Mouse (Mus musculus): Measurements from ENCODE around the gene Foxe1. TPM values are rescaled to one million over a fixed set of nuclear protein-coding genes. Genes with fewer than 3 reads are reported as not detected.

Gene Foxe1
- total and polyA plus RNA-seq, 2 experiments from 2014 or later: 0.05 TPM; not detected in 1

GRCm38 (mm10) chr4:46374455-46374854 is 31.0 kb downstream of the Foxe1 start:
- ATAC-seq (peak; percentile 12; the same call in 1 of the 2 replicates), DNase-seq (peak; percentile 20)
- peak overlapping the region; percentile 56 for H3K4me2 ChIP-seq (ENCODE audit: low read depth)
- H3K27me3 ChIP-seq (ENCODE audit: insufficient read depth, low read length): no peaks in the 10 kb centered on the region; the same call in 1 of the 2 replicates
- no peak overlapping the region for H3K27ac ChIP-seq (ENCODE audit: low read depth, low read length)
- 0 out of 2 replicates have a peak overlapping the region, but pooled peaks have one; percentile 35 for H3K9ac ChIP-seq
- TF ChIP-seq CTCF (IDR thresholded peaks at IDR 0.05; ENCODE audit: low read depth): peak; percentile 54
- 60% methylated on average over 6 of the region's 6 CpGs for WGBS
- H3K4me3 ChIP-seq (ENCODE audit: low read depth, low read length): peak overlapping the region; percentile 31
- peaks cover 28% of the 10 kb centered on the region for H3K36me3 ChIP-seq (ENCODE audit: insufficient read depth)
- H3K9me3 ChIP-seq (ENCODE audit: low read length): no peaks in the 10 kb centered on the region
- H3K4me1 ChIP-seq (ENCODE audit: insufficient read depth): 0 out of 2 replicates have a peak, but pooled peaks cover 3% of the 10 kb centered on the region

GRCm38 (mm10) chr4:46374869-46375368 is 31.5 kb downstream of the Foxe1 start:
- DNase-seq (peak; percentile 78), ATAC-seq (peak; percentile 83)
- Histone ChIP-seq H3K4me3 (ENCODE audit: low read depth, low read length) (peak overlapping the region; percentile 31), H3K4me1 (ENCODE audit: insufficient read depth) (0 out of 2 replicates have a peak, but pooled peaks cover 3% of the 10 kb centered on the region), H3K36me3 (ENCODE audit: insufficient read depth) (peaks cover 32% of the 10 kb centered on the region), H3K9me3 (ENCODE audit: low read length) (no peaks in the 10 kb centered on the region), H3K9ac (peak overlapping the region; percentile 35; the same call in 1 of the 2 replicates), H3K27me3 (ENCODE audit: insufficient read depth, low read length) (no peaks in the 10 kb centered on the region; the same call in 1 of the 2 replicates), H3K4me2 (ENCODE audit: low read depth) (peak overlapping the region; percentile 56), H3K27ac (ENCODE audit: low read depth, low read length) (no peak overlapping the region)
- TF ChIP-seq CTCF (IDR thresholded peaks at IDR 0.05; ENCODE audit: low read depth): peak; percentile 93
- 22% methylated on average over 22 of the region's 22 CpGs for WGBS

- H3K4me1 ChIP-seq (ENCODE audit: insufficient read depth): no peaks in the 10 kb centered on the region
- H3K9me3 ChIP-seq (ENCODE audit: low read length): no peaks in the 10 kb centered on the region
- DNase-seq: no peak
- peak overlapping the region; percentile 78 for H3K4me3 ChIP-seq (ENCODE audit: low read depth, low read length)
- peak overlapping the region; percentile 89 for H3K9ac ChIP-seq
- H3K4me2 ChIP-seq (ENCODE audit: low read depth): peak overlapping the region; percentile 67
- no peak for TF ChIP-seq CTCF (IDR thresholded peaks at IDR 0.05; ENCODE audit: low read depth)
- no peaks in the 10 kb centered on the region for H3K27me3 ChIP-seq (ENCODE audit: insufficient read depth, low read length)
- peaks cover 12% of the 10 kb centered on the region; the same call in 1 of the 2 replicates for H3K36me3 ChIP-seq (ENCODE audit: insufficient read depth)
- peak overlapping the region; percentile 94; the same call in 1 of the 2 replicates for H3K27ac ChIP-seq (ENCODE audit: low read depth, low read length)
- ATAC-seq: no peak
- 39% methylated on average over 5 of the region's 5 CpGs for WGBS
Observed at GRCm38 (mm10) chr4:46388556-46388955, 45.1 kb downstream of the Foxe1 start.

- WGBS: 1% methylated on average over 56 of the region's 56 CpGs
- DNase-seq (peak; percentile 99), ATAC-seq (peak; percentile 97)
- peak; percentile 17; the same call in 1 of the 2 replicates for TF ChIP-seq CTCF (IDR thresholded peaks at IDR 0.05; ENCODE audit: low read depth)
- H3K9ac ChIP-seq: peak within 1 kb of the TSS; percentile 89
- H3K27me3 ChIP-seq (ENCODE audit: insufficient read depth, low read length): no peaks in the 10 kb centered on the region
- peak within 1 kb of the TSS; percentile 78 for H3K4me3 ChIP-seq (ENCODE audit: low read depth, low read length)
- no peaks in the 10 kb centered on the region for H3K4me1 ChIP-seq (ENCODE audit: insufficient read depth)
- H3K9me3 ChIP-seq (ENCODE audit: low read length): no peaks in the 10 kb centered on the region
- peak within 1 kb of the TSS; percentile 67 for H3K4me2 ChIP-seq (ENCODE audit: low read depth)
- H3K36me3 ChIP-seq (ENCODE audit: insufficient read depth): peaks cover 12% of the 10 kb centered on the region; the same call in 1 of the 2 replicates
- peak within 1 kb of the TSS; percentile 94 for H3K27ac ChIP-seq (ENCODE audit: low read depth, low read length)
Observed at GRCm38 (mm10) chr4:46389013-46389611, 45.7 kb downstream of the Foxe1 start, which contains the start of gene Trmo. Gene Trmo (minus strand): TSS chr4:46389437.

- DNase-seq: peak; percentile 73
- peaks cover 7% of the 10 kb centered on the region; the same call in 1 of the 2 replicates for H3K36me3 ChIP-seq (ENCODE audit: insufficient read depth)
- peak overlapping the region; percentile 67 for H3K4me2 ChIP-seq (ENCODE audit: low read depth)
- H3K27me3 ChIP-seq (ENCODE audit: insufficient read depth, low read length): no peaks in the 10 kb centered on the region
- H3K4me1 ChIP-seq (ENCODE audit: insufficient read depth): no peaks in the 10 kb centered on the region
- peak; percentile 10; the same call in 1 of the 2 replicates for TF ChIP-seq CTCF (IDR thresholded peaks at IDR 0.05; ENCODE audit: low read depth)
- H3K9me3 ChIP-seq (ENCODE audit: low read length): no peaks in the 10 kb centered on the region
- peak overlapping the region; percentile 89 for H3K9ac ChIP-seq
- ATAC-seq: no peak
- H3K27ac ChIP-seq (ENCODE audit: low read depth, low read length): peak overlapping the region; percentile 94
- peak overlapping the region; percentile 78 for H3K4me3 ChIP-seq (ENCODE audit: low read depth, low read length)
- WGBS: 2% methylated on average over 24 of the region's 24 CpGs
Observed at GRCm38 (mm10) chr4:46389612-46390341, 46.4 kb downstream of the Foxe1 start.

- ATAC-seq (0 out of 2 replicates have a peak, but pooled peaks have one; percentile 19), DNase-seq (peak; percentile 86)
- no peak overlapping the region for H3K27ac ChIP-seq (ENCODE audit: low read depth, low read length)
- TF ChIP-seq CTCF (IDR thresholded peaks at IDR 0.05; ENCODE audit: low read depth): peak; percentile 84
- H3K9me3 ChIP-seq (ENCODE audit: low read length): no peaks in the 10 kb centered on the region
- no peaks in the 10 kb centered on the region for H3K4me1 ChIP-seq (ENCODE audit: insufficient read depth)
- no peaks in the 10 kb centered on the region for H3K27me3 ChIP-seq (ENCODE audit: insufficient read depth, low read length)
- WGBS: 21% methylated on average over 9 of the region's 9 CpGs
- H3K36me3 ChIP-seq (ENCODE audit: insufficient read depth): 0 out of 2 replicates have a peak, but pooled peaks cover under 1% of the 10 kb centered on the region
- peak overlapping the region; percentile 78 for H3K4me3 ChIP-seq (ENCODE audit: low read depth, low read length)
- H3K4me2 ChIP-seq (ENCODE audit: low read depth): peak overlapping the region; percentile 67
- no peak overlapping the region for H3K9ac ChIP-seq
Observed at GRCm38 (mm10) chr4:46390390-46390970, 47.1 kb downstream of the Foxe1 start.

Data from forebrain, postnatal 0 days (tissue).